Mouse (Mus musculus): ENCODE data around the gene Zbtb17. TPM values are rescaled to one million over a fixed set of nuclear protein-coding genes. Genes with fewer than 3 reads are reported as not detected.
A peak's percentile ranks its signal among the peaks of the same experiment; 100 is the strongest.

Zbtb17 gene
- polyA plus RNA-seq, 1 experiment = 12.6 TPM

DNA sequence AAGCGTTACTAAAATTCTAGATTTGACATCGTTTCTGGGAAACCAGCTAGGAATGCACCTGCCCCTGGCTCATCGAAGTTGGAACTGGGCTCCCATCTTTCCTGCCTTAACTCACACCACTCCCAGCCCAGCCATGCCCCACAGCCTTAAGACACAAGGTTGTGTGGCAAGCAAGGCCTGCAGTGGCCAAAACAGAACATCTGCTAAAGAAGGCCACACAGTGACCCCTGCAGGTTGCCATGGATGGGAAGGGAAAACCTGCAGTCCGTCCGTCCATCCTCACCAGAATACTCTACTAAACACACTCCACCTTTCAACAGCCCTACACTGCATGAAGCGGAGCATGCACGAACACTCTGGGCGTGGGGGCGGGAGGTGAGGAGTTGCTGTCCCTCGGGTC is 62.4 kb downstream of the Zbtb17 start:
- no peak for TF ChIP-seq POLR2A (IDR thresholded peaks at IDR 0.05; ENCODE audit: borderline replicate concordance, low read depth, low read length)
- TF ChIP-seq CTCF (IDR thresholded peaks at IDR 0.05; ENCODE audit: low read depth, low read length) = peak; percentile 45; the same call in 1 of the 2 replicates
- Histone ChIP-seq H3K4me3 (ENCODE audit: insufficient read depth, low read length) (peak overlapping the region; percentile 36), H3K4me1 (ENCODE audit: control insufficient read depth, insufficient read depth, low read length) (peaks cover 52% of the 10 kb centered on the region), H3K27ac (ENCODE audit: insufficient read depth, low read depth, low read length) (peak overlapping the region; percentile 96)

DNA sequence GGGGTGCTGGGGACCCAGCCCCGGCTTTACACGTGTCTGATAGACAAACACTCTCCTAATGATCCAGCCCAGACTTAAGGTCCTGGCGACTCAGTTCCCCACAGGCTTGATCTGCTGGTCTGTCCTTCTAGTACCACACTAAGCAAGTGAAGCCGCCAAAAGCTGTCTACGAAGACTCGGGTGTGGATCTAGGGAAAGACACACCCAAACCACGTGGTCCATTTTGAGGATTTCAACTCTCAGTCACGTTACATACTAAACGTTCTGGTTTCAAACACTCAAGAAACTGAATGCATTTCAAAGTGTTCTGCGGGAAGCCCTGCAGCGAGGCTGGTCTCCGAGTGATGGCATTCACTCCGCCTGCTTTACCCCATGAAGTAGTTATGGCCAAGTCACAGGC is 66.0 kb downstream of the Zbtb17 start:
- Histone ChIP-seq H3K4me1 (ENCODE audit: control insufficient read depth, insufficient read depth, low read length) (peaks cover 50% of the 10 kb centered on the region), H3K27ac (ENCODE audit: insufficient read depth, low read depth, low read length) (no peak overlapping the region), H3K4me3 (ENCODE audit: insufficient read depth, low read length) (no peak overlapping the region)
- TF ChIP-seq CTCF (IDR thresholded peaks at IDR 0.05; ENCODE audit: low read depth, low read length) = no peak

- Histone ChIP-seq H3K4me1 (ENCODE audit: control insufficient read depth, insufficient read depth, low read length) (peaks cover 41% of the 10 kb centered on the region), H3K4me3 (ENCODE audit: insufficient read depth, low read length) (no peak overlapping the region), H3K27ac (ENCODE audit: insufficient read depth, low read depth, low read length) (peak overlapping the region; percentile 69)
- no peak for TF ChIP-seq CTCF (IDR thresholded peaks at IDR 0.05; ENCODE audit: low read depth, low read length)
These were observed 67.7 kb downstream of the Zbtb17 start for GRCm38 (mm10) chr4:141512145-141512544.

DNA sequence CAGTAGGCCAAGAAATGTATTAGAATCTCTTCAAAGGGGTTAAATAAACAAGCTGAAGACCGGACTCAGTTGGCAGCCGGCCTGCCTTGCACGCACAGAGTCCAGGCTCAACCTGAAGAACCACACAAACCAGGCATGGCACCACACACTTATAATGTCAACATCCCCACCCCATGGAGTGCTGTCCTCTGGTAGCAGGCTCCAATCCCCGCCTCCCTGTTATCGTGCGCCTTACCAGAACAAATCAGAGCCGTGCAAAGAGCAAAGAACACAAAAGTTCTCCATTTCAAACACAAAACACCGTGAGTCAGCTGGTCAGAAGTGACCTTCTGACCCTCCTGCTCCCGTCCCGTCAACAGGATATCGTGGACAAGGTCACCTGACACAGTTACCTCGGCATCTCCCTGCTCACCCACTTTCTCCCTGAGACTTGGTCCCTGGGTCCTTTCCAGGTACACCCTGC is 69.8 kb downstream of the Zbtb17 start:
- H3K4me1 ChIP-seq (ENCODE audit: control insufficient read depth, insufficient read depth, low read length) = peaks cover 37% of the 10 kb centered on the region
- H3K4me3 ChIP-seq (ENCODE audit: insufficient read depth, low read length) = no peak overlapping the region
- TF ChIP-seq POLR2A (IDR thresholded peaks at IDR 0.05; ENCODE audit: borderline replicate concordance, low read depth, low read length) (no peak), CTCF (IDR thresholded peaks at IDR 0.05; ENCODE audit: low read depth, low read length) (no peak)
- H3K27ac ChIP-seq (ENCODE audit: insufficient read depth, low read depth, low read length) = no peak overlapping the region

Other genes with a start within 250 kb of the Zbtb17 start
- gene Rsg1, start 230.7 kb upstream of the Zbtb17 start, polyA plus RNA-seq (2012; ENCODE audit: insufficient read depth, insufficient read length, missing spikeins) = 0.92 and 1.9 TPM in 2 replicates
- not detected in 2 replicates for gene Arhgef19, start 205.2 kb upstream of the Zbtb17 start, polyA plus RNA-seq (2012; ENCODE audit: insufficient read depth, insufficient read length, missing spikeins)
- 0.13 and 0.80 TPM in 2 replicates for gene Epha2, start 143.4 kb upstream of the Zbtb17 start, polyA plus RNA-seq (2012; ENCODE audit: insufficient read depth, insufficient read length, missing spikeins)
- not detected in 2 replicates for gene Fam131c, start 76.4 kb upstream of the Zbtb17 start, polyA plus RNA-seq (2012; ENCODE audit: insufficient read depth, insufficient read length, missing spikeins)
- not detected in 2 replicates for gene Clcnka, start 45.9 kb upstream of the Zbtb17 start, polyA plus RNA-seq (2012; ENCODE audit: insufficient read depth, insufficient read length, missing spikeins)
- gene Clcnkb, start 28.6 kb upstream of the Zbtb17 start, polyA plus RNA-seq (2012; ENCODE audit: insufficient read depth, insufficient read length, missing spikeins) = not detected in 2 replicates
- not detected in 2 replicates for gene Hspb7, start 23.9 kb upstream of the Zbtb17 start, polyA plus RNA-seq (2012; ENCODE audit: insufficient read depth, insufficient read length, missing spikeins)
- not detected in 2 replicates for gene Srarp, start 8.5 kb upstream of the Zbtb17 start, polyA plus RNA-seq (2012; ENCODE audit: insufficient read depth, insufficient read length, missing spikeins)
- gene Spen, start 93.9 kb downstream of the Zbtb17 start, polyA plus RNA-seq (2012; ENCODE audit: insufficient read depth, insufficient read length, missing spikeins) = 23.6 and 29.2 TPM in 2 replicates
- gene Fblim1, start 161.4 kb downstream of the Zbtb17 start, polyA plus RNA-seq (2012; ENCODE audit: insufficient read depth, insufficient read length, missing spikeins) = 60.2 and 65.0 TPM in 2 replicates
- 2.4 and 3.3 TPM in 2 replicates for gene Tmem82, start 174.0 kb downstream of the Zbtb17 start, polyA plus RNA-seq (2012; ENCODE audit: insufficient read depth, insufficient read length, missing spikeins)
- 0.48 and 0.49 TPM in 2 replicates for gene Slc25a34, start 179.2 kb downstream of the Zbtb17 start, polyA plus RNA-seq (2012; ENCODE audit: insufficient read depth, insufficient read length, missing spikeins)
- 56.0 and 62.1 TPM in 2 replicates for gene Plekhm2, start 220.2 kb downstream of the Zbtb17 start, polyA plus RNA-seq (2012; ENCODE audit: insufficient read depth, insufficient read length, missing spikeins)
- gene Rsc1a1, start 240.9 kb downstream of the Zbtb17 start, polyA plus RNA-seq (2012; ENCODE audit: insufficient read depth, insufficient read length, missing spikeins) = 5.6 TPM in 1 of 2 replicates, not detected in the other